Mouse (Mus musculus): ENCODE measurements around the gene Gng2.
A peak's percentile ranks its signal among the peaks of the same experiment; 100 is the strongest.

The Gng2 gene

GRCm38 (mm10) chr14:19977271-19978024 is at the start of gene Gng2:
Gene Gng2, minus strand, starts transcription at chr14:19977627.
- DNase-seq: peak; percentile 34

GRCm38 (mm10) chr14:20024888-20025719 is 47.7 kb upstream of the Gng2 start:
- no peak for DNase-seq

GRCm38 (mm10) chr14:20023939-20024338 is 46.5 kb upstream of the Gng2 start:
- no peak for DNase-seq

GRCm38 (mm10) chr14:20019486-20019885 is 42.1 kb upstream of the Gng2 start:
- DNase-seq: no peak

DNA sequence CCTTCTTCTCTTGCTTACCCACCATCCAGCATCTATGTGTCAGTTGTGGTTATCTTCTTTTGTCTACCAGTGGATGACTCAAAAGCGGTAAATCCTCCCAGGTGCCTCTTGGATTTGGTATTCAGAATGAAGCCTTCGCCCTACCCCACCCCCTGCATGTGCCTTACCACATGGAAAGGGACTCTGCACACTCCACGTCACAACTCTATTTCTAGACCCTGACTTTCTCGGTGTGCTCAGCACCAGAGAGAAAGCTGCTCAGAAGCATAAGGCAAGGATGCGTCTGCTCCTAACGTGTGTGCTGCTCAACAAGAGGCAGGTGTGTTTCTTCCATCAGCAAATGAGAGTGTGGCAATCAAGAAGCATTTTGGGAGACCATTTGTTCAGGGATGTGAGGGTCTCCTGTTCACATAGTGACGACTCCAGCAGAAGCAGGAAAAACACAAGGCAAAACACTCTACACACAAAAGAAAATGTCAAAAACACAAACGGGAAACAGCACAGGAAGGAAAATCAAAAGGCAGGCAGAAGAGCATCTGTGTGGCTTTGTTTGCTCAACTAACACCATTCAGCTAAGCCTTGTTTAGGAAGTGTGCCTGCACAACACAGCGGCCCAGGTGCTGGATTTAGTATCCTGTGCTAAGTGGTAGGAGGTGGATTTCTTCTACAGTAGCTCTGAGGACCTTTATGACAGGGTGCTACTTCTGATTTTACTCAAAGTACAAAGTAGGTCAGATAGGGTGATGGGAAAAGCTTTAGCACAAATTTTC is 35.3 kb upstream of the Gng2 start:
- DNase-seq: no peak

DNA sequence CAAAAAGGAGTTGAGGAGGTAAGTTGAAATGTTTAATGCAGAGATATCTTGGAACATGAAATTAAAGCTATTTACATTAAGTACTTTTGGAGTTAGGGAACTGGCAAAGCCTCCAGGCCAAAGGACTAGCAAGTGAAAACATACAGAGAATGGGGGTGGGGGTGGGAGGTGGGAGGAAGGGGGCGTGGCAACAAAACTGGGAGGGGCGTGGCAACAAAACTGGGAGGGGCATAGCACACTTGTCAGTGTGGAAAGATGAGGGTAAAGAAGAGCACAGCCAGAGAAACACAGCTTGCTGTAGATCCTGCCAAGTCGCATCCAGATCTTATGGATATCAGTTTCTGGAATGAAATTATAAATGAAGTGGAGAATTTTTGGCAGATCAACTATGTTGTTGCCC is 30.0 kb upstream of the Gng2 start:
- DNase-seq: no peak

- no peak for DNase-seq
Observed at GRCm38 (mm10) chr14:20004777-20005289, 27.4 kb upstream of the Gng2 start.

- no peak for DNase-seq
Observed at GRCm38 (mm10) chr14:19996853-19997252, 19.4 kb upstream of the Gng2 start.

- DNase-seq: no peak
Observed at GRCm38 (mm10) chr14:19995943-19996342, 18.5 kb upstream of the Gng2 start.

GRCm38 (mm10) chr14:19994068-19994467 is 16.6 kb upstream of the Gng2 start:
- no peak for DNase-seq

GRCm38 (mm10) chr14:19993570-19993883 is 16.1 kb upstream of the Gng2 start:
- DNase-seq: no peak

- no peak for DNase-seq
Observed at GRCm38 (mm10) chr14:19992873-19993569, 15.6 kb upstream of the Gng2 start.

DNA sequence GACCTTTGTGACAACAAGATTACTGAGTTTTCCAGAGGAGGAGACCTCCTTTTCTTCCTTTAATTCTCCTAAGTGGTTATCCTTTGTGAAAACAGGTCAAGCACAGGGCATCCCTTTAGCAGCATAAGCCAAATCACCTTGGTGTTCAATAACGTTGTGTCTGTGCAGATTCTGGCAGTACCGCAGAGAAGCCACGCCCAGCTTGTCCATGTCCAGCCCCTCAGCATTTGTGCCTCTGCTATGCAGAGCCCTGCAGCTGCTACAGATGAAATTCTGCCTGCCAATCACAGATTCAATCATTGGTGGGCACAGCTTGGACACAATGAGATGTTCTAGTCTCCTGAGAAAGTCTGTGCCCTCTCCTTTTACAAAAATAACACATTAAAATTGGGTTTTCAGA is 14.4 kb upstream of the Gng2 start:
- no peak for DNase-seq

DNA sequence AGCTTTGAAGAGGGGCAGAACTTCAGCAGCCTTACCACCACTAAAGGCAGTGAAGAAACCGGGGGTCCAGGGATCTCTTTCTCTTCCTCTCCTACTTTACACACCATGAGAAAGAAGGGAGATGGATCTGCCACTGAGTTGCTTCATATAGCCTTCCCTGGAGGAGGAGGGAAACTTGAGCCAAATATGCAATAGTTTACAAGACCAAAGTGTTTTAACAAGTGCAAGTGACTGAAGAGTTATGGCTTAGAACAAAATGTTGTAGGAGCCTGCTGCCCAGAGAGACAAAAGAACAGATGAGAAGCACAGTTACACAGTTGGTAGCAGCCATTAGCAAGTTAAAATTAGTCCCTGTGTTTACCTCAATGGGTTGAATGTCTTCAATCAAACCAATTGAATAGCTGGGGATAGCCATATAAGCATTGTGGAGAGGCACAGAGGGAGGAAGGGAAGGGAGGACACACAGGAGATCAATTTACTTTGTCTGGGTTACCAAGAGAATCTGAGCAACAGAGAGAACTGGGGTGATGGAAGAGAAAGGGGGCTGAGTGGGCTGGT is 13.1 kb upstream of the Gng2 start:
- DNase-seq: no peak

DNA sequence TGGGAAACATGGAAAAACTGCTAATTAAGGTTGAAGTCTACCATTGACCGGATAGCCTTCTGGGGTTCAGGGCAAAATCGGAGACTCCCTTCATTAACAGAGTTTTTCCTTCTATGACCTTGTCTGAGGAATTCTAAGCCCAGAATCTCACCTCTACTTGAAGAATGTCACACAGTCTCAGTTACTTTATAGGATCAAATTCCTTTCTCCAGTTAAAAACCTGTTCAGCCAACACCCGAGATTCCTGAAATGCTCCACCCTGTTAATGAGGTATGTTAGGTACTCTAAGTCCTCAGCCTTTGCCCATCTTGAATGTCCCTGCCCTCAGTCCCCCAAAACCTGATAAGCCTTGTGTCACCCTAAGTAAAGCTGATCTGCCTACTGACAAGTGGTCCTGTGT is 11.0 kb upstream of the Gng2 start:
- DNase-seq: no peak

GRCm38 (mm10) chr14:19987358-19987834 is 10.0 kb upstream of the Gng2 start:
- DNase-seq: no peak

- peak; percentile 85 for DNase-seq
Observed at GRCm38 (mm10) chr14:19986614-19987357, 9.4 kb upstream of the Gng2 start.

- DNase-seq: no peak
Observed at GRCm38 (mm10) chr14:19985912-19986613, 8.6 kb upstream of the Gng2 start.

DNA sequence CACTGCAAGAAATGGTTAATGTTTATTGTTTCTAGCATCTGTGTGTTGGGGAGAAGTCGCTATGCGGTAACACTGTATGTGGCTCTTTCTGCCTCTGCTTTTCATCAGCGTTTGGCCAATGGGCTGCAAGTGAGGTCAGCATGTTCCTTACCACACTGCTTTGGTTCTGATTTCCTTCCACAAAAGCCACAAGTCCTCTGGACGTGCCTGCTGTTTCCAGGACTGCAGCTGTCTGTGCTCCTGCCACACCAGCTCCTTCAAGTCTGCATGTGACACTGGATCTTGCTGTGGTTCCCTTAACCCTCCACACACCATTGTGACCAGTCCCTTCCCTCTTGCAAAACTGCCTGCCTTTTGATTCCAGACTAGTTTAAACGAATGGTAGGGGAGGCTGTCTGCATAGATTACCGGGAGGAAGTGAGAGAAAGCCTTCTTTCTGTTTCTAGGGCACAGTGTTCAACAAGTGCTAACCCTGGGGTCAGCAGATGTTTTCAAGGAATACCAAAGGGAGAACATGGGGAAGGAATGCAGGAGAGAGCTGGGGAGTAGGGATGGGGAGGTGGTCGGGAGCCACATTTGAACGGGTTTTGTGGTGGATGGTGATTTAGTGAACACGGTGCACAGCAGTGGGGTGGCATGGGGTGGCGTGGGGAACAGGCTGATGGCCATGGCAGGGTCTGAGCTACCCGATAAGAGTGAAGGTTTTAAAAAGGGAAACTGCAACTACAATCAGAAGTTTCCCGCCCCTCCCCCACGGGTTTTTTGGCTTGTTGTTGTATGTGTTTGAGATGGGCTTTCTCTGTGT is 7.9 kb upstream of the Gng2 start:
- peak; percentile 36 for DNase-seq
